Mouse (Mus musculus): ENCODE results near the gene Best1. TPM values are rescaled to one million over a fixed set of nuclear protein-coding genes. Genes with fewer than 3 reads are reported as not detected.

Best1 gene
- polyA plus RNA-seq, 1 experiment from 2014 or later: 0.17 TPM

- Histone ChIP-seq H3K9ac (no peak overlapping the region), H3K27ac (no peak overlapping the region; the same call in 1 of the 2 replicates), H3K27me3 (replicated peaks) (no peaks in the 10 kb centered on the region), H3K9me3 (replicated peaks) (no peaks in the 10 kb centered on the region), H3K36me3 (no peaks in the 10 kb centered on the region), H3K4me2 (no peak overlapping the region), H3K4me3 (no peak overlapping the region), H3K4me1 (peaks cover 48% of the 10 kb centered on the region)
- 71% methylated on average over 3 of the region's 3 CpGs for WGBS (ENCODE audit: insufficient replicate concordance)
- ATAC-seq: no peak
These were observed 48.5 kb downstream of the Best1 start for GRCm38 (mm10) chr19:9952912-9953311.

- H3K4me3 ChIP-seq: no peak overlapping the region
- H3K4me1 ChIP-seq: peaks cover 43% of the 10 kb centered on the region
- no peaks in the 10 kb centered on the region for H3K36me3 ChIP-seq
- WGBS (ENCODE audit: insufficient replicate concordance): 54% methylated on average over 3 of the region's 3 CpGs
- no peak overlapping the region for H3K9ac ChIP-seq
- H3K4me2 ChIP-seq: no peak overlapping the region
- no peaks in the 10 kb centered on the region for H3K9me3 ChIP-seq (replicated peaks)
- no peaks in the 10 kb centered on the region for H3K27me3 ChIP-seq (replicated peaks)
- ATAC-seq: no peak
- no peak overlapping the region for H3K27ac ChIP-seq
These were observed 49.0 kb downstream of the Best1 start for GRCm38 (mm10) chr19:9952390-9952789.

DNA sequence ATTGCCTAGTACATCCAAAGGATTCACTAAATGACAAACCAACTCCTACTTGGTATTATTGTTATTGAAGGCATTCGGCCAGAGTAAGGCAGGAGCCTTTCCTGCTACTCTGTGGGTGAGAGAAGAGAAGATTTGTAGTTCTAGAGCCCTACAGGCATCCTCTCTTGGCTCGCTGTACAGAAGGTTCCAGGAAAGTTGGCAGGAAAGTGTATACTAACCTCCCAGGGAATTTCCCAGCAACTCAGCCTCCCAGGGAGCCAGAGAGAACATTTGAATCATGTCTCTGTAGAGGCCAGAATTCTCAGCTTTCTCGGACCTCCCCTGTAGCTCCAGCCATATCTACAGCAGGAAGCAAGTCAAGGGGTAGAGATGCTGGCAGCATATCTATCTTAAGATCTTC, 54.4 kb downstream of the Best1 start:
- WGBS (ENCODE audit: insufficient replicate concordance): 70% methylated on average over 3 of the region's 3 CpGs

GRCm38 (mm10) chr19:9945800-9946564, 55.5 kb downstream of the Best1 start:
- Histone ChIP-seq H3K4me3 (no peak overlapping the region), H3K4me2 (no peak overlapping the region), H3K36me3 (no peaks in the 10 kb centered on the region), H3K9me3 (replicated peaks) (no peaks in the 10 kb centered on the region), H3K4me1 (peaks cover 21% of the 10 kb centered on the region), H3K27ac (no peak overlapping the region), H3K27me3 (replicated peaks) (no peaks in the 10 kb centered on the region), H3K9ac (no peak overlapping the region)
- no peak for ATAC-seq
- WGBS (ENCODE audit: insufficient replicate concordance): 81% methylated on average over 8 of the region's 8 CpGs

More for the DNA sequence above, 54.4 kb downstream of the Best1 start:
- Histone ChIP-seq H3K27me3 (replicated peaks) (no peaks in the 10 kb centered on the region), H3K9ac (no peak overlapping the region), H3K27ac (no peak overlapping the region), H3K4me3 (no peak overlapping the region), H3K36me3 (no peaks in the 10 kb centered on the region), H3K4me2 (no peak overlapping the region), H3K9me3 (replicated peaks) (no peaks in the 10 kb centered on the region), H3K4me1 (peaks cover 16% of the 10 kb centered on the region)
- no peak for ATAC-seq

DNA sequence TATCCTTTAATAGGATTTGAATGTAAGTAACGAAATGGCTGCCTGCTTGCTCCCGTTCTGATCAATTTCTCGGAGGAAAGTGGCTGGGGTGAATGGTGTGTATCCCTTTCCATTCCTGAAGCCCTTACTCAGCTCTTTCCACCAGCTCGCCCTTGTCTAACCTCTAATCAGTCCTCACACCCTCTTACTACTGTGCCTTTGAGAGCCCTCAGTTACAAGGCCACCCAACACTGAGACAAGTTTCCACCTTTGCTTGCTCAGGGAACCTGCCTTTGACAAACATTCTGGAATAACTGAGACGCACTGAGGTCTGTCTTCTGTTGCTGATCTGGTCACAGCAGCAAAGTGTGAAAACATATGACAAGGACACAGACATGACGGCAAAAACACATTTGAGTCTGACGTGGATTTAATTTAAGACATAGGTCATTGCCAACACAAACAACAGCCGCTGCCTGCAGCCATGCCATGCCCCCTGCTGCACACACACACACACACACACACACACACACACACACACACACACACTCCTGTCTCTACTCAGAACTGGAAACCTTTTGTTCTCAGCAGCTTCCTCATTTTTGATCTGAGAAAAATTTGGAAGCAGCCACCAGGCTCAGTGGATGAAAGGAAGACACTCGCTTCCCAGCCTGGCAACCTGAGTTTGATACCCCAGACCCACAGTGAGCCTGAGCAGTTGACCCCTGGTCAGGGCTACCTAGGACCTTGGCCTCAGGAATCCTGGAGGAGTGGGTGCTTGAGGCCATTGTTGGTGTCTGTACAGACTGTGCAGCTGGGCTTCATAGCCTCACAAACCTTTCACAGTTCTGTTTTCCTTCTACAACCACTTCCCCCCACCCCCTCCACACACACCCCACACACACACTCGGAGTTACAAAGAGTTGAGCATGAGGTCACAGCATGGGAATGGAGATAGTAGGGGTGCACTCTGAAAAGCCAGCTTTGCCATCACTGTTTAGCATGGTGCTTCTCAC, 58.6 kb downstream of the Best1 start:
- H3K36me3 ChIP-seq: no peaks in the 10 kb centered on the region
- H3K27ac ChIP-seq: peak overlapping the region; percentile 34; the same call in 1 of the 2 replicates

DNA sequence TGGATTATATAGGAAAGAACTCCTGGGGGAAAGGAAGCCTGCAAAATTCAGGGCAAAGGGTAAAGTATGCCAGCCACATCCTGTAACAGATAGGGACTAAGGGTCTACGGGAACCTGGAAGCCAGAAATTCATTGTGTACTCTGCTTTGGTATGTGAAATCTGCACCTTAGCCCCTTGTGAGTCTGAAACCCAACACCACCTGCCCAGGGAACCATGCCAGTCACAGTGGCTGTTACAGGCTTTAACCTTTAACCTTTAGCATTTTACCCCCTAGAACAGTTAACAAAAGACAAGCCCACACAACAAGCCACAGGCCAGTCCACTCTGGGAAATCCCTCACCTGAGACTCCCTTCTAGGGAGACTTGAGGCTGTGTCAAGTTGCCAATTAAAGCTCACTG, 59.6 kb downstream of the Best1 start:
- H3K36me3 ChIP-seq: no peaks in the 10 kb centered on the region

More for the DNA sequence above, 58.6 kb downstream of the Best1 start:
- no peaks in the 10 kb centered on the region for H3K9me3 ChIP-seq (replicated peaks)
- H3K27me3 ChIP-seq (replicated peaks): no peaks in the 10 kb centered on the region
- WGBS (ENCODE audit: insufficient replicate concordance): 51% methylated on average over 10 of the region's 10 CpGs
- no peak overlapping the region for H3K4me3 ChIP-seq
- peaks cover 45% of the 10 kb centered on the region for H3K4me1 ChIP-seq
- no peak for ATAC-seq
- no peak overlapping the region for H3K4me2 ChIP-seq
- H3K9ac ChIP-seq: peak overlapping the region; percentile 13; the same call in 1 of the 2 replicates

DNA sequence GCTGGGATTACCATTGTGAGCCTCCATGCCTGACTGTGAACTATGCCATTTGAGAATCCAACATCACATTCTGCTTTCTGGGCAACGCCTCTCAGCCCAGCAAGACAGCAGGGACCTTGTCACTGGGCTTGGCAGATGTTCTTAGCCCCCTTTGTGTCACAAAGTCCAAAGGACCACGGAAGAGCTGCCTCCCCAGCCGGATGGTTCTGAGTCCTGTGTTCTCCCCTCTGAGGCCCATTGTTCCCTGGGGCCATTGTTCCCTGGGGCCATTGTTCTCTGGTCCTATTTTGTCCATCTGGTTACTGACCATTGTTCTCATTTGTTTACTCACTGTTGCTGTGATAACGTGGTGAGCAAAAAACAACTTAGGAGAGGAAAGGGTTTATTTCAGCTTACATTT, 60.5 kb downstream of the Best1 start:
- Histone ChIP-seq H3K4me1 (peaks cover 57% of the 10 kb centered on the region), H3K27ac (no peak overlapping the region), H3K27me3 (replicated peaks) (no peaks in the 10 kb centered on the region), H3K36me3 (no peaks in the 10 kb centered on the region), H3K4me2 (no peak overlapping the region), H3K9ac (no peak overlapping the region), H3K9me3 (replicated peaks) (no peaks in the 10 kb centered on the region), H3K4me3 (no peak overlapping the region)
- WGBS (ENCODE audit: insufficient replicate concordance): 52% methylated on average over 4 of the region's 4 CpGs
- ATAC-seq: no peak

More for the DNA sequence above, 59.6 kb downstream of the Best1 start:
- no peak for ATAC-seq
- no peak overlapping the region for H3K27ac ChIP-seq
- no peaks in the 10 kb centered on the region for H3K27me3 ChIP-seq (replicated peaks)
- H3K9me3 ChIP-seq (replicated peaks): no peaks in the 10 kb centered on the region
- no peak overlapping the region for H3K4me3 ChIP-seq
- no peak overlapping the region for H3K4me2 ChIP-seq
- H3K4me1 ChIP-seq: peaks cover 53% of the 10 kb centered on the region
- 48% methylated on average over 1 of the region's 1 CpGs for WGBS (ENCODE audit: insufficient replicate concordance)
- H3K9ac ChIP-seq: no peak overlapping the region

GRCm38 (mm10) chr19:9939841-9940240, 61.6 kb downstream of the Best1 start:
- H3K36me3 ChIP-seq: no peaks in the 10 kb centered on the region
- WGBS (ENCODE audit: insufficient replicate concordance): 76% methylated on average over 7 of the region's 7 CpGs
- ATAC-seq: no peak
- no peak overlapping the region for H3K4me2 ChIP-seq
- peaks cover 57% of the 10 kb centered on the region for H3K4me1 ChIP-seq
- H3K9ac ChIP-seq: no peak overlapping the region
- H3K4me3 ChIP-seq: no peak overlapping the region
- H3K27ac ChIP-seq: peak overlapping the region; percentile 84; the same call in 1 of the 2 replicates
- H3K9me3 ChIP-seq (replicated peaks): no peaks in the 10 kb centered on the region
- H3K27me3 ChIP-seq (replicated peaks): no peaks in the 10 kb centered on the region

DNA sequence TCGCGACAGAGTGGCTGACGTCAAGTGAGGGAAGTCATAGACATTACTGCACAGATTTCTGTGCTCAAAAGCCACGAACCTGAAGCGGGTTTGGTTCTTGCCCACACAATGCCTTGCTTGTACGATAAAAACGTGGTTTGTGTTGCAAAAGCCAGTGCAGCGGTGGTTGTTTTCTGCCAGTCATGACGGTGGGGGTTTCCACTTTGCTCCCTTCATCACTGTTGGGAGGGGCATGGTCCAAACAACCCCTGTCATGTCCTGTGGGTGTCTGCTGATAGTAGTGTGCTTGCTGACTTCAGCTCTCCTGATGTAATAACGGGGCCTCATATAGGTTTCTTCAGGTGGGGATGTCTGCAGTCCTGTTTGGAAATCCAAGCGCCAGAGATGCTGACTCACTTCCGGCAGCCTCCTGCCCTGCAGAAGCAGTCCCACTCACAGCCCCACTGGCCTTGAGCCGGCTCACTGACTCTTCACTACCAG, 62.6 kb downstream of the Best1 start:
- ATAC-seq: peak; percentile 80
- Histone ChIP-seq H3K27ac (peak overlapping the region; percentile 84), H3K4me2 (peak overlapping the region; percentile 75)

GRCm38 (mm10) chr19:9938156-9938823, 63.1 kb downstream of the Best1 start:
- H3K4me3 ChIP-seq: peak overlapping the region; percentile 50
- peaks cover 54% of the 10 kb centered on the region for H3K4me1 ChIP-seq
- peak overlapping the region; percentile 60 for H3K9ac ChIP-seq
- no peaks in the 10 kb centered on the region for H3K9me3 ChIP-seq (replicated peaks)
- no peaks in the 10 kb centered on the region for H3K27me3 ChIP-seq (replicated peaks)
- H3K36me3 ChIP-seq: no peaks in the 10 kb centered on the region
- peak overlapping the region; percentile 75 for H3K4me2 ChIP-seq
- 22% methylated on average over 6 of the region's 6 CpGs for WGBS (ENCODE audit: insufficient replicate concordance)
- no peak for ATAC-seq
- peak overlapping the region; percentile 84 for H3K27ac ChIP-seq

More for the DNA sequence above, 62.6 kb downstream of the Best1 start:
- peak overlapping the region; percentile 60 for H3K9ac ChIP-seq
- peaks cover 57% of the 10 kb centered on the region for H3K4me1 ChIP-seq
- H3K9me3 ChIP-seq (replicated peaks): no peaks in the 10 kb centered on the region
- WGBS (ENCODE audit: insufficient replicate concordance): 9% methylated on average over 13 of the region's 13 CpGs
- peak overlapping the region; percentile 50 for H3K4me3 ChIP-seq
- H3K27me3 ChIP-seq (replicated peaks): no peaks in the 10 kb centered on the region
- H3K36me3 ChIP-seq: no peaks in the 10 kb centered on the region

- Histone ChIP-seq H3K27me3 (replicated peaks) (no peaks in the 10 kb centered on the region), H3K36me3 (no peaks in the 10 kb centered on the region), H3K9ac (no peak overlapping the region), H3K9me3 (replicated peaks) (no peaks in the 10 kb centered on the region), H3K4me2 (no peak overlapping the region), H3K4me1 (peaks cover 45% of the 10 kb centered on the region), H3K4me3 (no peak overlapping the region), H3K27ac (no peak overlapping the region)
- no peak for ATAC-seq
- WGBS (ENCODE audit: insufficient replicate concordance): 82% methylated on average over 5 of the region's 5 CpGs
These were observed 64.0 kb downstream of the Best1 start for GRCm38 (mm10) chr19:9937428-9937827.

Data from liver, embryonic 12.5 days (tissue).